Mouse (Mus musculus) mouse embryonic stem cell (cell line): Measurements from ENCODE around the gene Rora.

ENCODE experiments used
- in situ Hi-C, 2 experiments: fragments of 300-500 bp; cut with MboI; formaldehyde crosslinking; loops; 1 replicate in 1 of 2; 3 replicates in 1 of 2; pipeline ENCODE4 v1.14.3; 2019 to 2020; ENCODE audit warnings: low sequenced_read_pairs in 2 of 2, low pct_unique_long_range_greater_than_20kb in 1 of 2, mixed read lengths in 1 of 2; ENCODE audit not compliant: unreplicated experiment in 1 of 2

The Rora gene

DNA sequence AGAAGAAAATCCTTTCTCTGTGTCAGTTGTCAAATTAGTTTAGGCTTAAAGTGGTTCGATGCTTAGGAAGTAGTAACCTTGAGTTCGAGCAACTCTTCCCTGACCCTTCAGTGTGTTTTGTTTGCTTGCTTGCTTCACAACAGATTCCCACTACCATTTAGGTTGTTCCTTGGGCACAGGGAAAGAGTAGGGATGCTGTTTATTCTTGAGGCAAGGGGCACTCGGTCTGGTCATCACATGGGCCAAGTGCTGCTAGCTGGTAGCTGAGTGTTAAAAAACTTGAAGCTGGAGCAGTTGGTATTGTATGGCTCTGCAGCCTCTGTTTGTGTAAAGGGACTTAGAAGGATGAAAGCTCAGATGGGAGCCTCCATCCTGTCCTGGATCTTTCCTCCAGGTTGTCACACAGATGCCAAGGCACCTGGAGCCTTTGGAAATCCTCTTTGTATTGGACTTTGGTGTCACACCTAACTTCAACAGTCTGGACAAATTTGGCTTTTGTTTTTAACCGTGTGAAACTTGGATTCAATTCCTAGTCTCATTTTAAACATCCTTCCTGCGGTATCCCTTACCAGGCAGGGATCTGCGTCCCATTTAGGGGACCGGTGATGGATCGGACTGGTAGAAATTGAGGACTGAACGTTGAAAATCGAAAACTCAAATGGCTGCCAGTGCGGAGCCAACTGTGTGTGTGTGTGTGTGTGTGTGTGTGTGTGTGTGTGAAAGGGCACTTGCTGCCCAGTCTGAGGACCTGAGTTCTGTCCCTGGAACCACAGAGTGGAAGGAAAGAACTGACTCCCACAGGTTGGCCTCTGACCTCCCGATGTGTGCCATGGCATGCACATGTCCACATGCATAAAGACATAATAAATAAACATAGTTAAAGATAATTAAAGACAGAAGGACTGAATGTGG, 639.4 kb downstream of the Rora start:
- in situ Hi-C loops, result no loop called here

GRCm38 (mm10) chr9:69293688-69294074, 640.1 kb downstream of the Rora start:
- in situ Hi-C loops, result no loop called here

GRCm38 (mm10) chr9:69294426-69294825, 640.8 kb downstream of the Rora start:
- in situ Hi-C loops, result no loop called here

DNA sequence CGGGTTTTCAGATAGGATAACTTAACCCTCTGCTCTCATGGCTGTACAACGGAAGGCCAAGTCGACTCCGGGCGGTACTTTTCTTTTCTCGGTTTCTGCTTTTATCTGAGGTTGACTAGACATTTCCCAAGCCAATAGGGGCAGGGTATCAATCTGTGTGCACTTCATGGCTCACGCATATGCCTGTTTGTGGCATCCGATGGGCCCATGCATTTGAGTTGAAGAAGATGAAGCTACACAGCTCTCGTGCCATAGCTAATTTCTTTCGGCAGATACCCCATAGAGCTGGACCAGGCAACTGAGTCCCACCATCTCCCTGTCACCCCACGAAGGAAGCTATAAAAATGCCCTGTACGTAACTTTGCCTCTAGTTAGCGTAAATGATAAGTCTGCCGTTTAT, 641.3 kb downstream of the Rora start:
- in situ Hi-C loops, result no loop called here

GRCm38 (mm10) chr9:69295826-69296225, 642.2 kb downstream of the Rora start:
- in situ Hi-C loops, result no loop called here

- in situ Hi-C loops, result no loop called here
These were observed 642.8 kb downstream of the Rora start for GRCm38 (mm10) chr9:69296418-69296817.

DNA sequence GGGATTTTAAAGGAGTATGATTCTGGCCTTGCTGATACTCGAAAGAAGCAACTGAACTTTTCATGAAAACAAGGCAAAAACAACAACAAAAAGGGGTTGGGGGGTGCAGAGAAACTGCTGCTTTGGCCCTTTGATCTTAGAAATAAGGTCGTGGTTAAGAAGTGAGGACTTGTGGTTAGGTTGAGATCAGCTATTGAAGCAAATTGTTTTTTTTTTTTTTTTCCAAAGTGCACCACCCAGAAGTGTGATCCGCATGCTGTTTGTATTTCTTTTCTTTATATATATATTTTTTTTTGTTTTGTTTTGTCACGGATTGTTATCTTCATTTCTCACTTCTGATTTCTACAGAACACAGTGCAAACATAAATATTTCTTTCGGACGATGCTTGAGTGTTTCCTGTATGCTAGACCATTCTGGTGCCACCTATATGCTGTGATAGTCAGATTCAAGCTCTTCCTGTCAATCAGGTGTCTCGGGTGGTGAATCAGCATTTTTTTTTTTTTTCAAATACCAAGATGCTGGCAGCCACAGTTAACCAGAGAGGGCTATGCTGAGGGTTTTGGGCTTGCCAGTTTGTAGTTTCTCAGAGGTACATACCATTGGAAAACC, 644.3 kb downstream of the Rora start:
- in situ Hi-C loops, result no loop called here

DNA sequence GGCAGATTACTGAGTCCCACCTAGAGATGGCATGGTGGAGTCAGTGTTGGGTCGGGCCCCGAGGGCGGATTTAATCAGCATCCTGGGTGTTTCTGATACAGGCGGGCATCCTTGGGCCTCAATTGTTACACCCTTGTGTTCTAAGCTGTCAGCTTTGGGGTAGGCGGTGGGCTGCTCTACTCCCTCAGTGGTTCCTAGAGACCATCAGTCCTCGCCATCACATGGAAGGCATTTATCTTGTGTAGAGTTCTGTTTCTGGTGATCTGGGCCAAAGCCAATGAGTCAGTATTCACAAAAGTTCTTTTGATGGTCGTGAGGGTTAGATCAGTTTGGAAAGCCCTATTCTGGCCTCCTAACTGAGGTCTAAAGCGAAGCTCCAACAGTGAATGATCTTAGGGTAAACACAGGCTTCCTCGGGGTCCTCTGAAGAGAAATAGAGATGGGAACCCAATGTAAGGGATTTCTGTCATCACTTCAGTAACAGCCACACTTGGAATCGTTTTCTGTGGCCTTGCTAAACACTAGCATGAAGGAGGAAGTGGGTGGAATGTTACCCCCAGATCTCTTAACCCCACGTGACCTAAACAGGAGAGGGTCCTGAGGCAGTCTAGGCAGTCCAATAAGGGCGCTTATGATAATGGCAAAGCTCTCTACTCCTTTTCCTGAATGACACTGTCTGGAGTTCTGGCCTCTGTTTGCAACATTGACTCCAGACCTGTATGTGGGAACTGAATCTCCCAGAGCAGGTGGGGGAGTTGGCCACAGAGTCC, 645.2 kb downstream of the Rora start:
- in situ Hi-C loops, result no loop called here

- in situ Hi-C loops, result no loop called here
These were observed 645.9 kb downstream of the Rora start for GRCm38 (mm10) chr9:69299484-69299883.

DNA sequence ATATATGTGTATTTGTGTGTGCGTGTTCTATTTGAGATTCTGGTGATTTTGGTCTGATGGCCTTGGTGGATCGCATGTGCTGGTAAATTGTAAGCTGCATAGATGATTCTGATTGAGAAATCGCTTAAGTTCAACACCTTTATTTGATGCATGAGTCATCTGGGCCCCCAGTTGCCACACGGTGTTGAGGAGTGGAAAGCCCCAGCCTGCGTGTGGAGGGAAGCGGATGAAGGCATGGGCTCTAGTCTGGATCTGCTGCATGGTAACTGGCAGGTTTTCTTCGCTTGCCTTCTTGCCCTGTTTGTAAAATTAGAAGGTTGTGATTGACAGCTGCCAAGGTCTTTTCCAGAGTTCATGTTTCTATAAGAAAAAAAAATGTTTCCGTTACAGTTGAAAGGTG, 646.7 kb downstream of the Rora start:
- in situ Hi-C loops, result no loop called here

- in situ Hi-C loops, result no loop called here
These were observed 647.9 kb downstream of the Rora start for GRCm38 (mm10) chr9:69301445-69301844.

DNA sequence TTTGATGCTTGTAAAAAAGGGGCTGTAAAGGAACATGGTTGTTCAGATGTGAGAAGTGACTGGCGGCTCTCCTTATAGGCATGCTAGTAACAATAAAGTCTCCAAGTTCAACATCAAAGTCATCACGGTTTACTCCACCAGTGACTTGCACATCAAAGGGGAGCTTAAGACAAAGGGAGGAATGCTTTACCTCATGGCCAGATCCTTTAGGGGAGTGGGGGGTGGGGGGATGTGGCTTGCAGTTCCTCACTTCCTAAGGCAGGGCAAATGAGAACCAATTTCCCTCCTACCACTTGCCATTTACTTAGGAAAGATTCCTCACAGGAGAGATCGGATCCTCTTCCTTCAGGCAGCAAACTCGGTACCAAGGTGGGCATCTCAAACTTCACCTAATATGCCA, 648.4 kb downstream of the Rora start:
- in situ Hi-C loops, result no loop called here

DNA sequence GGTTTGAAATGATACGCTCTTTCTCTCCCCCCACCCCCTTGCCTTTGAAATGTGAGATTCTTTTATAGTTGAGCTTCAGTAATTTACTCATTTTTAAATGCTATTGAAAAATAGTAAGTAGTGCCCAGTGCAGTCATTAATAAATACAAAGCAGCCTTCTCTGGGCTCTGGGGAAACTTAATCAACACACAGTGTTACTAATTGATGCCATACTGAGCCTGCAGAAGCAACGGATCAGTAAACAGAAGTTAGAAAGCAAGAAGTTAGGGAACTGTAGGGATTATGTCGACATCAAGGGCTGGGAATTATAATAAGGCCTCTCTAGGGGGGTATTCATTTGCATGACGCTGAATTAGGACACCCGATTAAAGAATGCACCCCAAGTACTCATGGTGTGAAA, 649.3 kb downstream of the Rora start:
- in situ Hi-C loops, result no loop called here

GRCm38 (mm10) chr9:69303346-69303944, 649.9 kb downstream of the Rora start:
- in situ Hi-C loops, result no loop called here

GRCm38 (mm10) chr9:69303962-69304361, 650.4 kb downstream of the Rora start:
- in situ Hi-C loops, result no loop called here

GRCm38 (mm10) chr9:69304492-69304891, 650.9 kb downstream of the Rora start:
- in situ Hi-C loops, result no loop called here

GRCm38 (mm10) chr9:69304991-69305390, 651.4 kb downstream of the Rora start:
- in situ Hi-C loops, result no loop called here

- in situ Hi-C loops, result no loop called here
These were observed 653.3 kb downstream of the Rora start for GRCm38 (mm10) chr9:69306734-69307528.
